29 mouse cellular contexts compared by ENCODE assay signal in the genomic region with DNA sequence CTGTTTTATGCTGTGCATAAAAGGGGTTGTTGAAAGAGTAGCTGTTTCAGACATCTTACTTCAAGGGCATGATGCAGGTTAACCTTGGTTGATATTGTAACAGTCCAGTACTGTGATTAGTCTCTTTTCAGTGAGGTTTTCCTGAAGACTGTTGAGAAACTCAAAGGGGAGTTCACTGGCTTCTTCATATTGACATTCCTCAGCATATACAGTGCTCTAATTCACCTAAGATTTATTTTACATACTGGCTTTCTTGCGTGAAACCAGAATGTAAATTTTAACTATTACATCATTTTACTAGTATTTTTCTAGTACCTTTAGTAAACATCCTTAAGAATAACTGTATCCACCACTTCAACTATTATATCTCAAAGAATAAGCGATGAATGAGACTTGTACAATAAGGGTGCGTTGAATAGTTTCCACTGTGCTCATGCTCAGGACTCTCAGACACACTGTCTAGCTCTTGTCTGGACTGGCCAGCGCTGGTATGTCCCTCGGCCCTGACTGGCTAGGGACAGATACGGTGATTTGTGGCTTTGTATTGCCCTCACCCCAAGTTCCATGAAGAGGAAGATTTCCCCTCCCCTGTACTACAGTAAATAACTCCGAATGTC. TPM values are rescaled to one million over a fixed set of nuclear protein-coding genes. Genes with fewer than 3 reads are reported as not detected.
DNase-seq lines count a peak whose midpoint lies in the region; ATAC-seq and TF ChIP-seq lines count a peak whose summit lies in the region.
"Had no signal": no experiment of that assay in that cellular context is flagged by ENCODE, and none has a peak within 500 bp of the region (broad histone marks: within the 10 kb centered on the region; RNA-seq: fewer than 3 reads in every experiment).

No protein-coding gene starts in this region.

- no peak overlapping the region for H3K27ac ChIP-seq in lung, embryonic 14.5 days (ENCODE audit: low read depth)
- no peak overlapping the region for H3K27ac ChIP-seq in lung, postnatal 0 days (ENCODE audit: low read length)
- H3K27ac ChIP-seq: embryonic facial prominence, embryonic 10.5 days; embryonic facial prominence, embryonic 13.5 days; forebrain, embryonic 12.5 days; forebrain, embryonic 15.5 days; heart, embryonic 13.5 days; hindbrain, embryonic 14.5 days; hindbrain, postnatal 0 days had no signal

- 64% methylated on average over 7 of the region's 7 CpGs for WGBS in lung, embryonic 14.5 days
- 64% methylated on average over 7 of the region's 7 CpGs for WGBS in lung, postnatal 0 days
- WGBS in lung, adult 2 months = 61% methylated on average over 7 of the region's 7 CpGs

- H3K9ac ChIP-seq in lung, embryonic 14.5 days = no peak overlapping the region
- no peak overlapping the region for H3K9ac ChIP-seq in lung, postnatal 0 days (replicated peaks; ENCODE audit: low read depth)
- H3K9ac ChIP-seq: embryonic facial prominence, embryonic 13.5 days; forebrain, embryonic 12.5 days; forebrain, embryonic 15.5 days; heart, embryonic 13.5 days; hindbrain, embryonic 14.5 days had no signal

- no peak for TF ChIP-seq CTCF in lung, embryonic 14.5 days (IDR thresholded peaks at IDR 0.05; ENCODE audit: low read depth)
- TF ChIP-seq CTCF in lung, postnatal 0 days (IDR thresholded peaks at IDR 0.05) = no peak
- TF ChIP-seq CTCF in lung, adult 2 months (IDR thresholded peaks at IDR 0.05; ENCODE audit: insufficient read depth, low read length) = no peak

- no peaks in the 10 kb centered on the region for H3K27me3 ChIP-seq in lung, embryonic 14.5 days (ENCODE audit: insufficient read depth, low read length)
- no peaks in the 10 kb centered on the region for H3K27me3 ChIP-seq in lung, postnatal 0 days (replicated peaks; ENCODE audit: insufficient read depth, low read length)
- H3K27me3 ChIP-seq: embryonic facial prominence, embryonic 13.5 days; forebrain, embryonic 12.5 days; forebrain, embryonic 15.5 days; heart, embryonic 13.5 days had no signal

- H3K4me3 ChIP-seq in lung, embryonic 14.5 days (ENCODE audit: low read depth, low read length) = no peak overlapping the region
- H3K4me3 ChIP-seq in lung, postnatal 0 days (ENCODE audit: low read depth, low read length) = no peak overlapping the region
- H3K4me3 ChIP-seq in lung, adult 2 months (replicated peaks; ENCODE audit: extremely low read depth, low read depth, low read length) = no peak overlapping the region
- H3K4me3 ChIP-seq: embryonic facial prominence, embryonic 10.5 days; embryonic facial prominence, embryonic 13.5 days; erythroblast, embryonic 14.5 days; forebrain, embryonic 12.5 days; forebrain, embryonic 15.5 days; heart, embryonic 13.5 days had no signal

- no peaks in the 10 kb centered on the region for H3K9me3 ChIP-seq in lung, embryonic 14.5 days (ENCODE audit: low read depth, low read length)
- no peaks in the 10 kb centered on the region for H3K9me3 ChIP-seq in lung, postnatal 0 days (ENCODE audit: low read length)
- H3K9me3 ChIP-seq: embryonic facial prominence, embryonic 10.5 days; embryonic facial prominence, embryonic 13.5 days; forebrain, embryonic 12.5 days; forebrain, embryonic 15.5 days; heart, embryonic 13.5 days had no signal

- no peaks in the 10 kb centered on the region for H3K4me1 ChIP-seq in lung, embryonic 14.5 days (ENCODE audit: insufficient read depth)
- H3K4me1 ChIP-seq in lung, postnatal 0 days (ENCODE audit: insufficient read depth, low read depth, low read length) = no peaks in the 10 kb centered on the region
- peaks cover 2% of the 10 kb centered on the region; the same call in 1 of the 2 replicates for H3K4me1 ChIP-seq in lung, adult 2 months (ENCODE audit: control insufficient read depth, insufficient read depth, low read length)
- H3K4me1 ChIP-seq: embryonic facial prominence, embryonic 10.5 days; embryonic facial prominence, embryonic 13.5 days; forebrain, embryonic 12.5 days; forebrain, embryonic 15.5 days; heart, embryonic 13.5 days had no signal

- no peak for TF ChIP-seq POLR2A in lung, adult 2 months (IDR thresholded peaks at IDR 0.05; ENCODE audit: borderline replicate concordance, extremely low read depth, low read depth, low read length)

- H3K4me2 ChIP-seq in lung, embryonic 14.5 days = no peak overlapping the region
- no peak overlapping the region for H3K4me2 ChIP-seq in lung, postnatal 0 days (replicated peaks; ENCODE audit: low read depth, low read length)
- H3K4me2 ChIP-seq: embryonic facial prominence, embryonic 13.5 days; forebrain, embryonic 12.5 days; forebrain, embryonic 15.5 days; heart, embryonic 13.5 days; hindbrain, embryonic 14.5 days had no signal

- peaks cover 41% of the 10 kb centered on the region for H3K36me3 ChIP-seq in lung, embryonic 14.5 days (ENCODE audit: insufficient read depth)
- H3K36me3 ChIP-seq in lung, postnatal 0 days (ENCODE audit: insufficient read depth, low read length) = peaks cover 11% of the 10 kb centered on the region; the same call in 1 of the 2 replicates

- peak; percentile 9 for DNase-seq in embryo, embryonic 11 days
- no peak for DNase-seq in embryo, embryonic 10 days (ENCODE audit: low spot score)
- peak; percentile 23 for DNase-seq in lung, embryonic 14.5 days
- no peak for DNase-seq in lung, postnatal 10 days
- DNase-seq in lung, postnatal 0 days (ENCODE audit: low spot score) = peak; percentile 50
- DNase-seq in lung, adult 2 months = no peak
- peak; percentile 32 for DNase-seq in urinary bladder, postnatal 14 days (ENCODE audit: low spot score)
- DNase-seq in urinary bladder, postnatal 25 days (ENCODE audit: low spot score) = no peak
- DNase-seq: adrenal gland, adult 8-10 months; adrenal gland, postnatal 25 days; cerebellum, adult 18-20 months; cerebellum, adult 9-10 months; cerebellum, postnatal 14 days; gastrocnemius, postnatal 10 days; heart, adult 11 months; heart, postnatal 14 days; heart, postnatal 4 days had no signal

- peak; percentile 73 for TF ChIP-seq EP300 in lung, postnatal 0 days (IDR thresholded peaks at IDR 0.05)

- ATAC-seq in lung, embryonic 14.5 days (ENCODE audit: insufficient read depth) = peak; percentile 85
- peak; percentile 79 for ATAC-seq in lung, postnatal 0 days
- ATAC-seq: activated CD4-positive, CD25-positive, alpha-beta regulatory T cell, adult 4 months; forebrain, embryonic 15.5 days; hindbrain, postnatal 0 days had no signal

RNA-seq across cellular contexts. Expression of a gene that starts 58.2 kb away (rescaled TPM):
- polyA plus RNA-seq in lung, embryonic 14.5 days (2014; fragmentation: Nextera tagmentation; extraction: Ambion mirVana) = not detected in 2 replicates
- polyA plus RNA-seq in lung, postnatal 0 days (2015; fragmentation: Nextera tagmentation; extraction: Ambion mirVana) = not detected in 2 replicates
- polyA plus RNA-seq in lung, adult 2 months (2012; rRNA removed) = 0.07 TPM in 1 of 2 replicates, not detected in the other
- polyA plus RNA-seq: activated CD4-positive, CD25-positive, alpha-beta regulatory T cell, adult 4 months; brain, embryonic 14.5 days; embryonic facial prominence, embryonic 10.5 days; embryonic facial prominence, embryonic 13.5 days; erythroblast, embryonic 14.5 days; forebrain, embryonic 12.5 days; forebrain, embryonic 15.5 days; heart, embryonic 13.5 days; heart, embryonic 16.5 days; hindbrain, embryonic 11.5 days; hindbrain, embryonic 14.5 days; hindbrain, postnatal 0 days had no signal

Comparison
In these comparisons a context has a peak if more than half of its experiments do, and no peak if none do; other contexts are left out.
1. DNase-seq: peak in embryo, embryonic 11 days (single experiment), lung, embryonic 14.5 days (single experiment), lung, postnatal 0 days (single experiment) and urinary bladder, postnatal 14 days (single experiment); none in embryo, embryonic 10 days (single experiment), lung, postnatal 10 days (single experiment), lung, adult 2 months (single experiment) and urinary bladder, postnatal 25 days (single experiment).